Mouse (Mus musculus) brain, adult 2 months (tissue): ENCODE measurements at regions not wholly inside any gene's neighbourhood (a gene's known extent, or its start where the extent isn't known, plus 50 kb on each side); places are given as distances from the start of the nearest gene placed in this dataset.

Experiments
- DNase-seq: peaks from one replicate; pipeline ENCODE4 v3.0.0; 2011; ENCODE audit warnings: low read depth, low spot score

GRCm38 (mm10) chrX:158808526-158809144, 401.5 kb upstream of the Rps6ka3 start:
- DNase-seq = peak; percentile 96

- peak; percentile 96 for DNase-seq
Observed at GRCm38 (mm10) chrX:158813811-158814210, 396.3 kb upstream of the Rps6ka3 start.

- DNase-seq = peak; percentile 81
Observed at GRCm38 (mm10) chrX:158837546-158837945, 372.6 kb upstream of the Rps6ka3 start.

- peak; percentile 89 for DNase-seq
Observed at GRCm38 (mm10) chrX:158852308-158852707, 357.8 kb upstream of the Rps6ka3 start.
